28 mouse cellular contexts compared by ENCODE assay signal in the genomic region with DNA sequence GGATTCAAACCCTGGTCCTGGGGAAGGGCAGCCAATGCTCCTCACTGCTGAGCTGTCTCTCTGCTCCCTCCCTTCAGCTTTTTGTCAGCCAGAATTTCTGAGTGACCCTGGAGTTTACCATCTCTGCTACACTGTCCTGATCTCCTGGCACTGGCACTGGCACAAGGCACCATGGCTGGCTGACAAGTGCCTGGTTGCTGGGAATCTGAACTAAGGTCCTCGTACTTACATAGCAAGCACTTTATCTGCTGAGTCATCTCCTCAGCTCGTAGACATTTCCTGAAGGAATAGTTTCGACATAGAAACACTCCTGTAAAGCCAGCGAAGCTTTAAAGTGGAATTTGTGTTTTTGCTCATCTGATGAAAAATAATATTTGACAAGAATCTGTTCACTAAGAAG. TPM values are rescaled to one million over a fixed set of nuclear protein-coding genes. Genes with fewer than 3 reads are reported as not detected.
DNase-seq lines count a peak whose midpoint lies in the region; TF ChIP-seq lines count a peak whose summit lies in the region.
"Had no signal": no experiment of that assay in that cellular context is flagged by ENCODE, and none has a peak within 500 bp of the region (broad histone marks: within the 10 kb centered on the region; RNA-seq: fewer than 3 reads in every experiment).

No protein-coding gene starts in this region.

- no peak overlapping the region for H3K4me3 ChIP-seq in liver, adult 2 months (ENCODE audit: insufficient read depth, low read depth, low read length)
- H3K4me3 ChIP-seq in CH12.LX (replicated peaks in 1 of 3; ENCODE audit: low read depth in 2 of 3, low read length in 2 of 3, poor library complexity in 1 of 3) = no peak overlapping the region
- no peak overlapping the region for H3K4me3 ChIP-seq in hindbrain, embryonic 10.5 days
- H3K4me3 ChIP-seq: forebrain, embryonic 10.5 days; heart, embryonic 15.5 days; layer of hippocampus, adult 2 months; limb, embryonic 12.5 days; liver, embryonic 13.5 days; lung, embryonic 15.5 days; megakaryocyte, embryonic 14.5 days; neural tube, embryonic 12.5 days had no signal

- no peak for TF ChIP-seq CTCF in liver, adult 2 months (IDR thresholded peaks at IDR 0.05; ENCODE audit: low read depth, low read length)
- TF ChIP-seq CTCF in CH12.LX (conservative IDR thresholded peaks at IDR 0.05 in 1 of 2, IDR thresholded peaks at IDR 0.05 in 1 of 2; ENCODE audit: low read depth in 2 of 2, low read length in 2 of 2) = no peak

- 38% methylated on average over 4 of the region's 4 CpGs for WGBS in liver, adult 2 months
- WGBS in hindbrain, embryonic 10.5 days = 73% methylated on average over 4 of the region's 4 CpGs

- no peaks in the 10 kb centered on the region for H3K4me1 ChIP-seq in liver, adult 2 months (ENCODE audit: control insufficient read depth, insufficient read depth, low read length)
- H3K4me1 ChIP-seq in CH12.LX (ENCODE audit: control insufficient read depth in 1 of 2, insufficient read depth in 2 of 2) = peaks cover 0 to 2% of the 10 kb centered on the region in 2 experiments; a peak in 1 of 4 replicates
- H3K4me1 ChIP-seq in hindbrain, embryonic 10.5 days (replicated peaks) = no peaks in the 10 kb centered on the region
- H3K4me1 ChIP-seq: forebrain, embryonic 10.5 days; heart, embryonic 15.5 days; limb, embryonic 12.5 days; liver, embryonic 13.5 days; lung, embryonic 15.5 days; megakaryocyte, embryonic 14.5 days; neural tube, embryonic 12.5 days had no signal

- no peak for TF ChIP-seq RAD21 in CH12.LX (IDR thresholded peaks at IDR 0.05; ENCODE audit: low read depth, low read length)

- peak; percentile 16 for DNase-seq in adrenal gland, postnatal 10 days
- no peak for DNase-seq in adrenal gland, adult (ENCODE audit: inconsistent age in 2 of 2, low spot score in 1 of 2)
- peak; percentile 8 for DNase-seq in liver, adult 2 months (ENCODE audit: extremely low read depth, low read depth, low spot score)
- no peak for DNase-seq in liver
- DNase-seq in CH12.LX (ENCODE audit: extremely low read depth) = no peak
- DNase-seq in lung, postnatal 36 days = peak; percentile 43
- no peak for DNase-seq in embryo, embryonic 9.5 days (ENCODE audit: extremely low spot score)
- no peak for DNase-seq in hindbrain, embryonic 10.5 days (ENCODE audit: low spot score)
- DNase-seq: B cell, adult 2 months; cerebellum, adult 11 months; heart, postnatal 36 days; kidney, adult 8-10 months; kidney, postnatal 14 days; liver, embryonic 13.5 days; midbrain, embryonic 14.5 days; right cerebral cortex, postnatal 14 days had no signal

- in situ Hi-C loops in CH12.LX (cut with MboI; ENCODE audit: low pct_ligation_motif_present, low pct_unique_long_range_greater_than_20kb, low sequenced_read_pairs) = no loop called here

- dilution Hi-C loops in CH12.LX (cut with MboI; ENCODE audit: extremely low pct_ligation_motif_present, extremely low pct_unique_long_range_greater_than_20kb, low sequenced_read_pairs) = no loop called here

- H3K4me2 ChIP-seq in CH12.LX (ENCODE audit: insufficient read depth, low read depth, poor library complexity, severe bottlenecking) = no peak overlapping the region
- H3K4me2 ChIP-seq: heart, embryonic 15.5 days; hindbrain, embryonic 14.5 days; limb, embryonic 12.5 days; liver, embryonic 13.5 days; lung, embryonic 15.5 days; neural tube, embryonic 12.5 days had no signal

- no peak for TF ChIP-seq EP300 in CH12.LX (IDR thresholded peaks at IDR 0.05; ENCODE audit: low read length)

- no peak overlapping the region for H3K9ac ChIP-seq in liver, adult 2 months (ENCODE audit: low read depth, low read length)
- no peak overlapping the region for H3K9ac ChIP-seq in CH12.LX (ENCODE audit: insufficient read depth, low read depth)
- H3K9ac ChIP-seq: heart, embryonic 15.5 days; hindbrain, embryonic 14.5 days; limb, embryonic 12.5 days; liver, embryonic 13.5 days; lung, embryonic 15.5 days; neural tube, embryonic 12.5 days had no signal

- no peaks in the 10 kb centered on the region for H3K9me3 ChIP-seq in CH12.LX (replicated peaks; ENCODE audit: low read length)
- no peaks in the 10 kb centered on the region for H3K9me3 ChIP-seq in hindbrain, embryonic 10.5 days
- H3K9me3 ChIP-seq: forebrain, embryonic 10.5 days; heart, embryonic 15.5 days; limb, embryonic 12.5 days; liver, embryonic 13.5 days; lung, embryonic 15.5 days; megakaryocyte, embryonic 14.5 days; neural tube, embryonic 12.5 days had no signal

- H3K27ac ChIP-seq in liver, adult 2 months (replicated peaks; ENCODE audit: insufficient read depth, low read depth, low read length) = no peak overlapping the region
- no peak overlapping the region for H3K27ac ChIP-seq in CH12.LX (ENCODE audit: insufficient read depth, low read depth)
- H3K27ac ChIP-seq in hindbrain, embryonic 10.5 days = no peak overlapping the region
- H3K27ac ChIP-seq: forebrain, embryonic 10.5 days; heart, embryonic 15.5 days; hindbrain, embryonic 14.5 days; layer of hippocampus, adult 2 months; limb, embryonic 12.5 days; liver, embryonic 13.5 days; lung, embryonic 15.5 days; neural tube, embryonic 12.5 days had no signal

- H3K79me2 ChIP-seq in liver, adult 2 months (ENCODE audit: control insufficient read depth, insufficient read depth, low read length) = no peaks in the 10 kb centered on the region
- H3K79me2 ChIP-seq in CH12.LX (replicated peaks; ENCODE audit: control insufficient read depth, extremely low read depth, insufficient read depth, poor library complexity, severe bottlenecking) = no peaks in the 10 kb centered on the region

- H3K36me3 ChIP-seq in liver, adult 2 months (ENCODE audit: control insufficient read depth, insufficient read depth, low read length) = no peaks in the 10 kb centered on the region
- H3K36me3 ChIP-seq in CH12.LX (replicated peaks in 1 of 2; ENCODE audit: control insufficient read depth in 1 of 2, insufficient read depth in 1 of 2, low read length in 1 of 2) = no peaks in the 10 kb centered on the region
- no peaks in the 10 kb centered on the region for H3K36me3 ChIP-seq in hindbrain, embryonic 10.5 days
- H3K36me3 ChIP-seq: forebrain, embryonic 10.5 days; heart, embryonic 15.5 days; limb, embryonic 12.5 days; liver, embryonic 13.5 days; lung, embryonic 15.5 days; neural tube, embryonic 12.5 days had no signal

- H3K27me3 ChIP-seq in liver, adult 2 months (ENCODE audit: control insufficient read depth, insufficient read depth, low read length) = no peaks in the 10 kb centered on the region
- no peaks in the 10 kb centered on the region for H3K27me3 ChIP-seq in CH12.LX (replicated peaks)
- H3K27me3 ChIP-seq in hindbrain, embryonic 10.5 days (ENCODE audit: insufficient read depth, poor library complexity, severe bottlenecking) = no peaks in the 10 kb centered on the region
- H3K27me3 ChIP-seq: heart, embryonic 15.5 days; limb, embryonic 12.5 days; liver, embryonic 13.5 days; lung, embryonic 15.5 days; neural tube, embryonic 12.5 days had no signal

- no peak for TF ChIP-seq POLR2A in liver, adult 2 months (IDR thresholded peaks at IDR 0.05; ENCODE audit: extremely low read depth, insufficient read depth, low read length)
- no peak for TF ChIP-seq POLR2A in CH12.LX (IDR thresholded peaks at IDR 0.05; ENCODE audit: low read depth, low read length)

TF ChIP-seq in CH12.LX, 34 proteins besides CTCF, POLR2A, EP300 and RAD21:
- no peak for TF ChIP-seq CHD1 (IDR thresholded peaks at IDR 0.05; ENCODE audit: low read depth, low read length)
- TF ChIP-seq MAFK (IDR thresholded peaks at IDR 0.05; ENCODE audit: insufficient replicate concordance, low read length) = 0 out of 2 replicates have a peak, but pooled peaks have one; percentile 20

RNA-seq across cellular contexts. Expression of a gene that starts 16.1 kb away (rescaled TPM):
- 1 to 10 TPM; 7.5 TPM for total RNA-seq in adrenal gland, postnatal 10 days (2021)
- total RNA-seq in liver, adult 2 months (2014; rRNA removed) = not detected in 2 replicates
- not detected in 2 replicates for polyA plus RNA-seq in liver, adult 2 months (2012; rRNA removed)
- total RNA-seq in CH12.LX (2012; rRNA removed) = not detected in 2 replicates
- total RNA-seq in CH12.LX (2014; rRNA removed) = not detected in 2 replicates
- not detected in 2 replicates for polyA plus RNA-seq in CH12.LX (2012; ENCODE audit: insufficient read length, low read depth)
- not detected in 2 replicates for polyA plus RNA-seq in hindbrain, embryonic 10.5 days (2016; fragmentation: Nextera tagmentation; extraction: Ambion mirVana)
- polyA plus RNA-seq: embryonic facial prominence, embryonic 11.5 days; forebrain, embryonic 10.5 days; forebrain, embryonic 16.5 days; heart, embryonic 15.5 days; hindbrain, embryonic 14.5 days; limb, embryonic 12.5 days; liver, embryonic 13.5 days; lung, embryonic 15.5 days; midbrain, embryonic 14.5 days; neural tube, embryonic 12.5 days; urinary bladder, adult 2 months had no signal

RNA-seq across cellular contexts. Expression of a gene that starts 38.4 kb away (rescaled TPM):
- total RNA-seq in adrenal gland, postnatal 10 days (2021) = 100 to 1,000 TPM; 126 to 131 TPM
- total RNA-seq in liver, adult 2 months (2014; rRNA removed) = 125 and 126 TPM in 2 replicates
- polyA plus RNA-seq in liver, adult 2 months (2012; rRNA removed) = 194 and 308 TPM in 2 replicates
- 8.1 and 8.9 TPM in 2 replicates for total RNA-seq in CH12.LX (2012; rRNA removed)
- 1.1 and 1.5 TPM in 2 replicates for total RNA-seq in CH12.LX (2014; rRNA removed)
- 1.6 and 1.7 TPM in 2 replicates for polyA plus RNA-seq in CH12.LX (2012; ENCODE audit: insufficient read length, low read depth)
- polyA plus RNA-seq in hindbrain, embryonic 10.5 days (2016; fragmentation: Nextera tagmentation; extraction: Ambion mirVana) = 85.4 and 103 TPM in 2 replicates

RNA-seq across cellular contexts. Expression of a gene that starts 39.0 kb away (rescaled TPM):
- total RNA-seq in adrenal gland, postnatal 10 days (2021) = 1 to 10 TPM; 8.7 to 8.8 TPM
- total RNA-seq in liver, adult 2 months (2014; rRNA removed) = 0.92 and 1.8 TPM in 2 replicates
- polyA plus RNA-seq in liver, adult 2 months (2012; rRNA removed) = 0.55 and 0.72 TPM in 2 replicates
- total RNA-seq in CH12.LX (2012; rRNA removed) = 10.8 and 11.1 TPM in 2 replicates
- total RNA-seq in CH12.LX (2014; rRNA removed) = 7.8 and 8.0 TPM in 2 replicates
- 9.8 and 11.7 TPM in 2 replicates for polyA plus RNA-seq in CH12.LX (2012; ENCODE audit: insufficient read length, low read depth)
- 1.3 and 1.5 TPM in 2 replicates for polyA plus RNA-seq in hindbrain, embryonic 10.5 days (2016; fragmentation: Nextera tagmentation; extraction: Ambion mirVana)
- polyA plus RNA-seq: inflammation-experienced regulatory T-cells, adult 6 months had no signal

RNA-seq across cellular contexts. Expression of a gene that starts 40.1 kb away (rescaled TPM):
- total RNA-seq in adrenal gland, postnatal 10 days (2021) = 1 to 10 TPM; 8.6 to 8.8 TPM
- total RNA-seq in liver, adult 2 months (2014; rRNA removed) = 9.7 and 10.1 TPM in 2 replicates
- polyA plus RNA-seq in liver, adult 2 months (2012; rRNA removed) = 7.9 and 10.4 TPM in 2 replicates
- 20.2 and 21.8 TPM in 2 replicates for total RNA-seq in CH12.LX (2012; rRNA removed)
- 23.0 and 29.7 TPM in 2 replicates for total RNA-seq in CH12.LX (2014; rRNA removed)
- polyA plus RNA-seq in CH12.LX (2012; ENCODE audit: insufficient read length, low read depth) = 24.6 and 32.6 TPM in 2 replicates
- 11.4 and 14.3 TPM in 2 replicates for polyA plus RNA-seq in hindbrain, embryonic 10.5 days (2016; fragmentation: Nextera tagmentation; extraction: Ambion mirVana)

Comparison
In these comparisons a context has a peak if more than half of its experiments do, and no peak if none do; other contexts are left out.
1. DNase-seq: peak in adrenal gland, postnatal 10 days (single experiment), liver, adult 2 months (single experiment) and lung, postnatal 36 days (single experiment); none in adrenal gland, adult (0 of 2), liver (single experiment), CH12.LX (single experiment), embryo, embryonic 9.5 days (single experiment) and hindbrain, embryonic 10.5 days (single experiment).
2. RNA of a gene that starts 38.4 kb away (total RNA-seq): 126 to 131 TPM in adrenal gland, postnatal 10 days and 125 to 126 TPM in liver, adult 2 months; 1.1 to 8.9 TPM in CH12.LX; every median in the first group is over 10 times any median in the second.